Mouse (Mus musculus): ENCODE measurements around the gene Lrrc38.

GRCm38 (mm10) chr4:143379931-143380715, 30.6 kb downstream of the Lrrc38 start:
- TF ChIP-seq CTCF (IDR thresholded peaks at IDR 0.05; ENCODE audit: control insufficient read depth, insufficient read depth, insufficient read length) (no peak), USF1 (IDR thresholded peaks at IDR 0.05; ENCODE audit: low read depth) (no peak), FOSL1 (IDR thresholded peaks at IDR 0.05; ENCODE audit: insufficient read depth, low read length, poor library complexity, severe bottlenecking) (no peak), MAX (IDR thresholded peaks at IDR 0.05) (no peak), MYOG (IDR thresholded peaks at IDR 0.05; ENCODE audit: control insufficient read depth, extremely low read depth, insufficient read length) (no peak), CEBPB (IDR thresholded peaks at IDR 0.05; ENCODE audit: low read depth) (no peak), MYOD1 (IDR thresholded peaks at IDR 0.05; ENCODE audit: control insufficient read depth, insufficient read length, low read depth) (no peak)
